Mouse (Mus musculus) liver, embryonic 14.5 days (tissue): ENCODE results near the gene Stpg2.

Experiments used
- CTCF ChIP-seq: IDR thresholded peaks from 2 replicates; pipeline ENCODE4 v1.5.1; 2016; ENCODE audit warnings: antibody characterized with exemption, low read depth, control low read depth
- EP300 ChIP-seq: IDR thresholded peaks from 2 replicates; pipeline ENCODE4 v1.6.1; 2016; ENCODE audit warnings: antibody characterized with exemption, low read depth

- TF ChIP-seq CTCF, result no peak
- no peak for TF ChIP-seq EP300
These were observed 21.3 kb downstream of the Stpg2 start for GRCm38 (mm10) chr3:139226811-139227210.
